Mouse (Mus musculus) kidney, postnatal 25 days (tissue): ENCODE results near the gene Rtp1.
A peak's percentile ranks its signal among the peaks of the same experiment; 100 is the strongest.

Experiments used
- DNase-seq, 2 experiments: peaks; one replicate each; pipeline ENCODE4 v3.0.0; 2021; ENCODE audit warnings: mixed read lengths in 2 of 2

The Rtp1 gene

DNA sequence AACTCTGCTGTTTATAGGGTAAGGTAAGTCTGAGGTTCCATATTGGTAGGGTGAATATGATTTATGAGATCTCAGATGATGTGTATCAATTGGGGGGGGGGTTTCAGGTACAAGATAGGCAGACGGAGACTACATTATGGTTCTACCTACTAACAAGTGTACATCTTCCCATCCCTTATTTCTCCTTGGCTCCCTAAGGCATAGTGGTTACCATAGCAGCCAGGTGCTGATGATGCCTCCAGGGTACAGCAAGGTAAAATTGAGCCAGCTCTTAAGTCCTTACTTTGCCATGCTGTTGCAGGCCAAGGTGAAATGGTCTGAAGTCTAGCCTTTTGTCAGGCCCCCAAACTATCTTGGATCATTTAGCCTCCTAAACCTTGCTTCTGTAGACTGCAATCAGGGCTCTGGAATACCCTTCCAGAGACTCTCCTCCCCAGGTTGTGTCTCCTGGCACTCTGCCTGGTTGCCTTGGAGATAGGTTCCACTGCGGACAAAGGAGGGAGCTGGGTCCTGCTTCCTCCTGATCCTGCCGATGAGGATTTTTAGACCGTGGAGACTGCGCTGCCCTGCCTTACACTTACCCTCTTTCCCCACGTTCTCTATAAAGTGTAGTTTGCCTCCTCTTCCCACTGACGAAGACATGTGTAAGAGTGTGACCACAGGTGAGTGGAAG is at the start of gene Rtp1:
Rtp1 (plus strand) TSS at position 487 of the 673 bp plus-strand sequence.
- DNase-seq: no peak

DNA sequence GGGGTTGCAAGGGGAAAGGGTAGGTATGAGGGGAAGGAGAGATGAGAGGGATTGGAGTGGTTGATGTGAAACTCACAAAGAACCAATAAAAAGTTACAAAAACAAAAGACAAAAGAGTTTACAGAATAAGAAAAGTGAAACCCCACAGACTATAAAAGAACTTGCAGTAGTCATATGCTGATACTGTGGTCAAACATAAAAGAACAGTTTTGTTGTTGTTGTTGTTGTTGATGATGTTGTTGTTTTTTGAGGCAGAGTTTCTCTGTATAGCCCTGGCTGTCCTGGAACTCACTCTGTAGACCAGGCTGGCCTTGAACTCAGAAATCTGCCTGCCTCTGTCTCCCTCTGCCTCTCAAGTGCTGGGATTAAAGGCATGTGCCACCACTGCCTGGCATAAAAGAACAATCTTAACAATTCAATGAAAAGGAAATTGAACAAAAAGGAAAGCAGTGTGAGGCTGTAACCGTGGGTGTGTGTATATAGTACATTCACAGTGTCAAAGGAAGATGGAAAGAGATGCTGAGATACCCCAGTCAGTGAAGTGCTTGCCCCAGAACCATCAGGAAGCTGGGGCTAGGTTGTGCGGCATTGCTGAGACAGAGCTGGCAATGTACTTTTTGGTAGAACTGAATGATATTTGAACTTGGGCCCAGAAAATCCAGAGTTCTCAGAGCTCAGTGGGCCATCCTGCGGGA is 49.2 kb upstream of the Rtp1 start:
- DNase-seq: no peak

DNA sequence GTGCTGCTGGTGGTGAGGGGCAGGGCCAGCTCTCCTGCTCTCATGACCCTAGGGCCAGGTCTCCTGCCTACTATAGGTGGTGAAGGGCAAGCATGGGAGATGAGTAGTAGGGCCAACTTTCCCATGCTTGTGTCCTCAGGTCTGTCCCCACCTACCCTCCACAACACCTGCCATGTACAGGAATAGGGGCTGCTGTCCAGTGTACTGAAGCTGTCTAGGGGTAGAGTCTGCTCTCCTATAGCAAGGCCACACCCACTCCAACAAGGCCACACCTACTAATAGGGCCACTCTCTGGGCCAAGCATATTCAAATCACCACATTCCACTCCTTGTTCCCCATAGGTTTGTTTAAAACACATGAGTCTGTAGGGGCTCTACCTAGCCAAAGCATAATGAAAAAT is 44.6 kb upstream of the Rtp1 start:
- DNase-seq: no peak

DNA sequence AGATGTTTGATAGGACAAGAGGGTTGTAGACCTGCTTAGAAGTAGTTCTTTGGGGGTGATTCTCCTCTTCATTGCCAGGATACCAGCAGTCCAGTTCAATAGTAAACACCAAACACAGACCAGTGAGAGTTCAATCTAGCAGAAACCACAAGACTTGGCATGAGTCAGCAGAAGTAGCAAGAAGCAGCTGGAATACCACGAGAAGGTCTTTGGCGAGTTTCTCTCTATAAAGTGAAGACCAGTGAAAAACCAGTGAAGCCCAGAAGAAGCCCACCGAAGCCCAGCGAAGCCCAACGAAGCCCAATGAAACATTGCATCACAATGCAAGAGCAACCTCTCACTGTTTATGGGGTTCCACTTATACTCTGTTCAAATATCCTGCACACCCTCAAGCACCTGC is 31.0 kb upstream of the Rtp1 start:
- DNase-seq: no peak

DNA sequence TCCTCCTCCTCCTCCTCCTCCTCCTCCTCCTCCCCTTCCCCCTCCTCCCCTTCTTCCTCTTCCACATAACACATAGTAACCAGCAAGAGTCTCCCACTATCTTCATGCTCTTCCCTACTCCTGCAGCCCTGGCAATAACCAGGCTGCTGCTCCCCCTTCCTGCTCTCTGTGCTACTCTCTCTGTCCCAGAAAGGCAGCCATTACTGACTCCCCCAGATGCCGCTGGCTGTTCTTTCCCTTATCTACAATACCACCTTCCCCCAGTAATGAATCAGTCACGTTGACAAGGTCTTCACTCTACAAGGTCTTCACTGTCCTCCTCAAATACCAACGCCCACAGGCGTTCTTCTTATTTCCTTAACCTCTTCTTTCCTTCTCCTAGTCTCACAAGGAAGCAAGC is 27.5 kb upstream of the Rtp1 start:
- no peak for DNase-seq

DNA sequence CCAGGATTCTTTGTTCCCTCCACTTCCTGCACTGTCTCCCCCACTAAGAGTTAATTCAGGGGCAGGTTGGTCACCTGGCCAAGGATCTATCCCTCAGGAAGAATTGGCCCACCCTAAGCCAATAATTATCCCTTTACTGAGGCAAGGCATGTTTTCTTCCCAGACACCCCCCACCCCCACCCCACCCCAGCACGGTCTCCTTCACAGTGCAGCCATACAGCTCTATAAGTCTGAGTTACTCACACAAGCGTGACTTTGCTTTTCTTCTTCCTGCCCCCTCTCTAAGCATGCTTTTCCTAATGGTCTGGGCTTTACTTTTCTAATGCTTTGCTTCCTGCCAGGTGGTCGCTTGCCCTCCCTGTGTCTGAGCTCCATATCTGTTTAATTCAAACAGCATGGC is 27.0 kb upstream of the Rtp1 start:
- DNase-seq: no peak

DNA sequence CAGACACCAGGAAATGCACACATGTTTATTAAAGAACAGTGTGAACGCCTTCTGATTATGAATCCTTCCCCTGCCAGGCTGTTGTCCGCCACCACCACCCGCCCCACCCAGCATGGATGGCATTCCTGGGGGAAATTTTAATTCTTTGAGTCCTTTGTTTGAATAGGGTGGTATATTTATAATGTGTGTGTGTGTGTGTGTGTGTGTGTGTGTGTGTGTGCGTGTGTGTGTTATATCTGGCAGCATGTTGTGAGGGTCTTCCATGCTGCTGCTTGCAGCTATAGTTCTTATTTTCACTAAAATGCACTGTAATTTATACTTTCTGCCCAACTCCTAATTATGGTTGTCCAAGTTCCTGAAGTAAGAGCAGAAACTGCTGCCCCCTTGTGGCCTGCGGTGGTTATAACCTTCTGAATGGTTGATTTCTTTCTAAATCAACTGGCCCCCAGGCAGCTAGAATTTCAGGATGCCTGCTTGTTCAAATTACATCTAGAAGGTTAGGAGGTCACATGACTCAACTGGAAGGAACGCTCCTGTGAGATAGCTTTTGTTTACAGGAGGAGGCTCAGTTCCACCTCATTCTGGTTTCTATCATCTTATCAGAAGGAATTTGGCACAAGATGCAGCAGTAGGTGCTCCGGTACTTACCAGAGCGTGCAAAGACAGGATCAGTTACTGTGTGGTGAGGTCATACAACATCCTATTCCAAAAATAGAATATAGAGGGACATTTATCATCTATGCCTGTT is 25.8 kb upstream of the Rtp1 start:
- peak; percentile 68 to 82 for DNase-seq

DNA sequence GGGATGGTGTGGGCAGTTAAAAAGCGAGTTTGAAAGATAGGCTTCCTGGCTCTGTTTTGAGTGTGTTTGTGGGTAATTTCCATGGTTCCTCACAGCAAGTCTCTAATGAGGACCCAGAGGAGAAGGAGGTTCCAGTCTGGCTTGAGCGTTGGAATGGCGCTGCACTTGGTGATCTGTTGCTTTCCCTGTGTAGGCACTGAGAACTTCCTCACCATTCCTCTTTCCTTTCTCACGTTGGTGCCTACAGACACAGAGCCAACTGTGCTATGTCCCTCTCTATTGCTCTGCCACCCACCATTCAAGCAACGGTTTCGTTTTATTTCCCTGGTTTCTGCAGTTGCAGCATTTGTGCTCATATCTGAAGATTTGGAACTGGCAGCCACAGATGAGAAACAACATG is 16.0 kb upstream of the Rtp1 start:
- DNase-seq: no peak

DNA sequence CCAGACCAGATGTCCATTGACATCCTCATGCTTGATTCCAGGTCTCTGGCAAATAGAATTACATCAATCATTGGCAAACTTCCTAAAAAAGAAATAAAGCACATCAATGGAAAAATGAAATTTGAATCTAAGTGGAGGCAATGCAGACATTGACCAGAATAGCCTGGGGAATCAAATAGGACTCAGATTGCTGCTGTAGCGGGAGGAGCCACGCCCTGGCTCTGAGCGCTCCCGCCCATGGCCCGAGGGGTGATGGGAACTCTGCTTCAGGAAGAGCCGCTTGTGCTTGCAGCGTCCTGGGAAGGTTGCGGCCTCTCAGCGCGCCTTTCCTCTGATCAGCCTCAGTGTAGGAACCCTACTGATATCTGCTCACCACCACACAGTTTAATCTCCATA is 12.7 kb upstream of the Rtp1 start:
- peak; percentile 24 to 72 for DNase-seq

DNA sequence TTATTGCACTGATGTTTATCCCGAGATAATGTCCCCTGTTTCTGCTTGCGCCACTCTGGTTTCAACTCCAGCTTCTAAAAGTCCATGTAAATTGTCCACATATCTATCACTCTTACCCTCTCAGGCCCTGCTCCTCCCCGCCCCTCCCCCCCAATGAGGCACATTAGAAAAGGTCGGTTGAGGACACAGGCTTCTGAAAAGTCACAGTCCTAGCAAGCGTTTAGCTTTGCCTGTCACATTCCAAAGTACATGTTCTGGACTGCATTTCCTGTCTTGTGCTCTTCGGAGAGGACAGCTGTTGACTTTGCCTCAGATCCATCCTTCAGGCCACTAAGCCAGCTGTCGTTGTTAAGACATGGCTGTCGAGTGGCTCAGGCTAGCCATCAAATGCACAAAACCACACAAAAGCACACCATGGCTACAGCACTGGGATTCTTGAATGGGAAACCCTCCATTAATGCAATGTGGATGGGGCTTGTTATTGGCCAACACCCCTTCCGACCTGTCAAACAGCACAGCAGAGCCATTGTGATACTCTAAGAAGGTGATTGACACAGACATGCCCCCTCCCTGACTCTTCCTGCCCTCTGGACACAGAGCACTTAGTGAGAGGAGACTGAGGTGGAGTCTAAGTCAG is 12.2 kb upstream of the Rtp1 start:
- DNase-seq: peak; percentile 15 to 51

DNA sequence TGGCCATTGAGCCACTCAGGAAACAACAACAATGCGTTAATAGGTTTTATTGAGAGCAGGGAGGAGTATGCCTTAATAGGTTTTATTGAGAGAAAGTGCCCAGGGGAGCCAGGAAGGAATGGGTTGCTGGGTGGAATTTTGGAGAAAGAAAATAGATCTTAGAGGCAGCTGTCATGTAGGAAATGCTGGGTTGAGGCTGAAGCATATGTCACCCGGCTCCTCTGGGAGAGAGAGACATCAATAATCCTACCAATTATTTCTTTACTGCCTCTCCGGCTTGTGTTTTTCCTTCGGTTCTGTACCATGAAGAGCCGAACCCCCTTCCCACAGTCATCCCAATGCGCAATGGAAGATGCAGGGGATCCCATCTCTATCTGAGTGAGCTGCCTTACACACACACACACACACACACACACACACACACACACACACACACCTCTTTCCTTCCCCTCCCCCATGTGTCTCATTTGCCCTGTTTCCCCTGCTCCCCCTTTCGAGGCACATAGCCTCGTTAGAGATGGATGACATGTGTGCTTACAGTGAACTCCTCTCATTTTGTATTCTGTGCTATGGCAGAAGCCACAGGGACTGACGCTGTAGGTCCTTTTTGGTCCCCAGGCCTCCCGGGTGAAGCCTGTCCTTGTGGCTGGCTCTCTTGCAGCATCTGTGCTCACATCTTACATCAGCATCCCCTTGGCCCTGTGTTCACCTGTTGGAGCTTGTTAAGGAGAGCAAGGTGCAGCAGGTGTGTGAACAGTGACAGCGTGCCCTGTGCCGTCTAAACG is 11.3 kb upstream of the Rtp1 start:
- DNase-seq: no peak

DNA sequence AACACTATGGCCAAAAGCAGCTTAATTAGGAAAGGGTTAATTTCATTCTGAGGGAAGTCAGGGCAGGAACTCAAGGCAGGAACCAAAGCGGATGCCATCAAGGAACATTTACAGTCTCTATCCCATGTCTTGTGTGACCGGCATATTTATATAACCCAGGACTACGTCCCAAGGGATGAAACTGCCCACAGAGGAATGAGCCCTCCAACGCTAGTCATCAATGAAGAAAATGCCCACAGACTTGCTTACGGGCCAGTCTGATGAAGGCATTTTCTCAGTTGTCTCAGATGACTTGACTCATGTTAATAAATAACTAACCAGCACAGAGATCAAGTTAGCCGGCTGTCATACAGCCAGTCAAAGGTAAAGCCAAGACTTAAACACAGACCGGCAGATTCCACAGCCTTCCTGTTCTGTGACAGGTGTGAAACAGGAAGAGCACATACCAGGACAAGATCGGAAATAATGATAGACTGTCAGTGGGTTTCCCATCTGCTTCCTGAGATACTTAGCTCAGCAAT is 9.3 kb upstream of the Rtp1 start:
- peak; percentile 11 to 46 for DNase-seq

DNA sequence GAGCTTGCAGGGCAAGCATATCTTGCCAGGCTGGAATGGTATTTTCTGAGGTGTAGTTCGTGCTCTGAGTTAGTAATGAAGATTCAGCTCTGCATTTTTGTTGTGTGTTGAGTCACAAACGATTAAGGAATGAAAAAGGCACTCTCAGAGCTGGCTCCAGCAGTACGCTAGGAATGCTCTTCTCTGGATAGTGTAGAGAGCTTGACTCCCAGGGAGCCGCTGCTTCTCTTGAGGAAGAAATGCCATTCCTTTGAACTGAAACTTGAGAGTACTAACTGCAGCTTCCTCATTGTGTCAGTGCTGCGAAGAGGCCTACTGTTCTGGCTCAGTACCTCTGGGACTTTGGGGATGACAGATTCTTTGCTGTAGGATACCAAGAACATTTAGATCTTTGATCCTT is 5.1 kb upstream of the Rtp1 start:
- no peak for DNase-seq

DNA sequence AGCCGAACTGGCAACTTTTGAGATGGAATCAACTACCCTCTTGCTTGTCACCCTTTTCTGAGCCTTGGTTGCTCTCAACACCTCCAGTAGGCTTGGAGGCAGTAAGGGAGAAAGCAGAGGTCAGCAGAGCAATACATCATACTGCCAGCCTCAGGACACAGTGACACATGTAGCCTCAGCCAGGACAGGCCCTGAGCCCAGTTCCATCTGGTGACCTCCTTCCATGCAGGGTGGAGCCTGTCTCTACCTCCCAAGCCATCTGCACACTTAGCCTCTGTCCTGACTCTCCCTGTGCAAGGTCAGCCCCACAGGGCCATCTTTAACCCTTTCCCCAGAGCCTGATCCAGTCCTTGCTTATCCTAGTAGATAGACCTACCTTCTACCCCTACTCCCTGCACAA is 1.2 kb upstream of the Rtp1 start:
- no peak for DNase-seq

DNA sequence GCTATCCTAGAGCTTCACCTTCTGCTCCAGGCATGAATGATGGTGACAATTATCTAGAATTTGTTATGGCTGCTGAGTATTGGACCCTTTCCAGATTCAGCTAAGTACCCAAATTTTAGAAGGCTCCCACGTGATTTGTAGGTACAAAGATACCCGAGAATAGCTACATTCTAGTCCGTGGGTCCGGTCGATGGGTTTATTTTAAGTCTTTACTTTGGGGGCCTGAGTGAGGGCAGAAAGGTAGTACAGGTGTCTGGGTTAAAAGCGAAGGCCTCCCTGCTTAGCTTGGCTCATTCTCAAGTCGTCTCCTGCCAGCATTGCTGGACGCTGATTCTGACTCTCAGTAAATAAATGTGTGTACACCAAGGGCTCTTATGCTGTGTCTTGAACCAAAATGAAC is 1.1 kb downstream of the Rtp1 start:
- no peak for DNase-seq

DNA sequence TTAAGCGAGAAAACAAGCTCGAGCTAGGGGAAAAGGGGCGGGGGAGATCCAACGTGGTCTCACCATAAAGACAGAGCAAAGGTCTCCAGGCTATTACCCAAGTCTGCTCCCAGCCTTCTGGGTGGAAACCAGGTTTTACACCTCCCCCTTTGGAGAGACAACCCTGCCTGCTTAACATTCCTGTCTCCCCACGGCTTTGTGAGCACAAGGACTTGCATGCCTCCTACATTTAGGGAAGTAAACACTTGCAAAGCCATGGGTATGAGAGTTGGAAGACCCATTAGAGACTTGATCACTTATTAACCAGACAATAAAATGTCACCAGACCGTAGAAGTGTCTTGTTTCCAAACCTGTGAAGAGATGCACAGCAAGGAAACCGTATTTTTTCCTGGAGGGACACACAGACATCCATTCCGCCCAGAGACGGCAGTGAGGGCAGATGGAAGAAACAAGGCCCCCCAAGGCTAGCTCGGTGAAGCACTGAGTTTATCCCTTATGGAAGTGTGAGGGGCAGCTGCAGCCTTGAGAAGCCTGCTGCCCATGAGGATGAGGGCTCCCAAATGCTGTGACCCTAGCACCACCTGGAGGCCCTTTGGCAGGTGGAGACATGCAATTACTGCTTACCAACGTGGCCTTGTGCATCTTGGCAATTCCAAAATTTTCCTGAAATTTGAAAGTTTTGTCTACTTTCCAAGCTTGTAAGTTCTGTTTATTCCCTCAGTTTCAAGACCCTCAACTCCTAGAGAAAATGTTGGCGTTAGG is 8.7 kb downstream of the Rtp1 start:
- no peak for DNase-seq

DNA sequence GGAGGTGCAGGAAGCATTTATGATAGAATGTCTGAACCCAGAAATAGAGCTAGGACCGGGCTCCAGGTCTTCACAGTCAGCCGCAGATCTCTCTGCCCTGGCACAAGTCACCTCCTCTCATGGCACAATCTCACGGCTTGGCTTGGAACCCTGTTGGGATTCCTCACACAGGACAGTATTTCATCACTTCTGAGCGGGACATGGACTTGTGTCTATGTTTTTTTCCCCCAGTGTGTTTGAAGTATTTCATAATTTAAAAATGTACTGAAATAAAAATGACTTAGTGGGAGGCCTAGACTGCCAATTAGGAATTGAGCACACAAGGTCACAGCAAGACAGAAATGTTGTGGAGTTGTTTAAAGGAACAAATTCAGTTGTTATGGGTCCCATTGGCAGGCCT is 15.3 kb downstream of the Rtp1 start:
- no peak for DNase-seq

DNA sequence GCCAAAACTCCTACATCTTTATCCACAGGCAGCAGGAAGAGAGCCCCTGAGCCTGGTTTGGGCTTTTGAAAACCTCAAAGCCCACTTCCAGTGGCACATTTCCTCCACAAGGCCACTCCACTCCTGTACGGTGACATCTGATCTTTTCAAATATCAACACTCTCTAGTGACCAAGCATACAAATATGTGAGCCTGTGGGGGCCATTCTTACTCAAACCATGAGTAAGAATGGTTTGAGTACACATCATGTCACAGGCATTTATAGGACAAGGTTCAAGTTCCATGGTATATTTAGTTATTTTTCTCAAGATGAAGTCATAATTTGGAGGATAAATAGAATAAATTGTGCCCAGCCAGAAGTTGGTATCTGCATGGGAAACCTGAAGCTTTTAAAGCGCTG is 21.0 kb downstream of the Rtp1 start:
- no peak for DNase-seq

DNA sequence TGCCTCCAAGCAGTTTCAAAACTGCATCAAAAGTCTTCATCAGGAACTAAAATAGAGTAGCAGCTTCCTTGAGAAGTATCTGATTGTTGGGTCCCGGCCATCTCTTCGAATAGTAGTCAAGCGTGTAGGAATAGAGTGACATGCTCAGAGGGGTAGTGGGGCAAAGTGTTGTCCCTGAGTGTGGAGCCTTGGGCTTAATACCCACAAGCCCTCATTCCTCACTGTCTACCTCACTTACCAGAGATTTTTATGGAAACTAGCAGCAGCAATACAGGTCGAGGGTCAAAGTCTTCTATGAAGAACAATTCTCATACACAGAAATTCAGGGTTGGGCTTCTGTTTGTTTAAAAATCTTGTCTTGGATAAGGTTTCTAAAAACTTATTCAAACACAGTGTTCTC is 21.9 kb downstream of the Rtp1 start:
- DNase-seq: no peak

DNA sequence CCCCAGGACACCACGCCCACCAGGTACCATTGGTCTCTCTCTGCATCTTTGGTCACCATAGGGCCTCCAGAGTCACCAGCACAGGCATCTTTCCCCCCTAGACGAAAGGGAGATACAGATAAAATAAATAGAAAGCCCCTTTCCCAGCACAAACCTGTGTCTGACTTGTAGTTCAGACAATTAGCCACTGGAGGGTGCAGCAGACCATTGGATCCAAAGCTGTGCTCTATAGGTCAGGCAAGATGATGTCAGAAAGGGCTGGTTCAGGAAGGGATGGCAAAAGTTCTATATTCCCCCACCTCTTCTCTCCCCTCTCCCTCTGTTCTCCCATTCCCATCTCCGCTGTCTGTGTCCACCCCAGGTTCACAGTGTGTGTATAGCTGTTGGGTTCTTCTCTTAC is 23.5 kb downstream of the Rtp1 start:
- DNase-seq: peak in 1 of 2 experiments; percentile 67

DNA sequence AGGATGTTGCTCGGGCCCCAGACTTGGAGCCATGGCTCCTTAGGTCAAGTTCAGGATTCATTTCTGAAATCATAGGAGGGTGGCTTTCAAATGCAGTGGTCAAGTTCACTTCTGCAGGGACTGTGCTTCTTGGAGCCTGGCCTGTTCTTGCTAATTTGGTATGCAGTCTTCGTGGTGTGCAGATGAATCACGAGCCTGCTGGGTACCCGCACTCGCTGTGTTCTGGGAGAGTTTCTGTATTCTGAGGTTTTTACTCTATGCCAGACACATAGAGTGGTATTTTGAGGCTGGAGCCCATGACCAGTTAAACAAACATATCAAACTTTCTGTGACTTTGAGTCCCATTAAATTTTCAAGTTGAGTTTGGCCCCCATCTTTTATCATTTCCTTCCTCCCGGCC is 25.4 kb downstream of the Rtp1 start:
- no peak for DNase-seq

DNA sequence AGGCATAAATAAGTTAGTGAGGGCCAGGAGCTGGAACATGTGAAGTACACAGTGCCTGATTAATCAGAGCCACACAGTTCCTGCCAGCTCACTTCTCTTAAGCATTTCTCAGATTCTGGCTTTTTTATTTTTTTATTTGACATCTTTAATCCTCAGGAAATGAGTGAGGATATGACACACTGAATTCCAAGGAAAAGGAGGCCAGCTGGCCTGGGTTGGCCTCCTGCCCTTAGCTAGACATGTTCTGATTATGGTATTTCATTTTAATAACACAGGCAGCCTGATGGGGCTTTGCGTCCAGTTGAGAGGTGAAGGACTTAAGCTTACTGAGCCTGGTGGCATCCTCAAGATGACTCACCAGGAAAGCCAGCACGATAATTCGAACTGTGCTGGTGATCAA is 27.6 kb downstream of the Rtp1 start:
- DNase-seq: peak; percentile 57 to 67
